Mouse (Mus musculus): ENCODE data around the gene Gfpt1. TPM values are rescaled to one million over a fixed set of nuclear protein-coding genes. Genes with fewer than 3 reads are reported as not detected.

Gfpt1 gene
- total and polyA plus RNA-seq, 2 experiments from 2014 or later: 6.7 to 10.0 TPM

DNA sequence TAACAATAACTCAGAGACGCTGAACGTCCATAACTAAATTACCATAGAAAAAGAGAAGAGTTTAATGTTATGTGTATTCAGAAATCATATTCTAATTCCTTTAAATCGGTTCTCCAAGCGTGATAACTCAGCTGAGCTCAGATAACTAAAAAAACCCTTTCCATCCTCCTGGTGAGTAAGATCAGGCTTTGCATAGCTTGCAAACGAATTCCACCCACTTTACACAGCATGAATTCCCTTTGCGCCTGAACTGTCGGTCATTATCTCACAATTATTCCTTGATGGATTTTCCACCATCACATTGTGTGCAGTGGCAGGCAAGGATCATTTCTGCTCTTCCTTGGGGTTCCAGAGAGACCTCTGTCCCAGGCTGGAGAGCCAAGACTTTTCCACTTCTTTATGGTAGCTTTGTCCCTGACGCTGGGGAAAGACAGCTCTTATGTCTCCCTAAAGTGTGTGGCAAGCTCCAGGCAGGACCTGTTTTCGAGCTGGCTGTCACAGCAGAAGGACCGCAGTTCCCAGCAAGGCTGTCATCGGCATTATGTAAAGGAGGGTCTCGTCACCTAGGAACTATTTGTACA is 91.4 kb downstream of the Gfpt1 start:
- no peaks in the 10 kb centered on the region for H3K36me3 ChIP-seq (replicated peaks; ENCODE audit: control insufficient read depth, insufficient read depth, low read length)
- H3K9me3 ChIP-seq (replicated peaks; ENCODE audit: control insufficient read depth, low read length): no peaks in the 10 kb centered on the region
- TF ChIP-seq CTCF (IDR thresholded peaks at IDR 0.05; ENCODE audit: low read depth) (no peak), EP300 (IDR thresholded peaks at IDR 0.05; ENCODE audit: low read depth) (no peak)
- no peaks in the 10 kb centered on the region for H3K4me1 ChIP-seq (ENCODE audit: control insufficient read depth, insufficient read depth)
- no peaks in the 10 kb centered on the region for H3K27me3 ChIP-seq (ENCODE audit: control insufficient read depth, insufficient read depth, low read length)
- no peak overlapping the region for H3K4me3 ChIP-seq (ENCODE audit: low read depth, low read length)
- H3K4me2 ChIP-seq (ENCODE audit: low read depth, low read length): no peak overlapping the region
- no peak for ATAC-seq (ENCODE audit: insufficient read depth, low read depth)
- whole genome bisulfite sequencing: 68% methylated on average over 12 of the region's 12 CpGs
- no peak for DNase-seq (ENCODE audit: low spot score)
- H3K27ac ChIP-seq (ENCODE audit: low read depth): no peak overlapping the region
- H3K9ac ChIP-seq (replicated peaks; ENCODE audit: low read depth, low read length): no peak overlapping the region

DNA sequence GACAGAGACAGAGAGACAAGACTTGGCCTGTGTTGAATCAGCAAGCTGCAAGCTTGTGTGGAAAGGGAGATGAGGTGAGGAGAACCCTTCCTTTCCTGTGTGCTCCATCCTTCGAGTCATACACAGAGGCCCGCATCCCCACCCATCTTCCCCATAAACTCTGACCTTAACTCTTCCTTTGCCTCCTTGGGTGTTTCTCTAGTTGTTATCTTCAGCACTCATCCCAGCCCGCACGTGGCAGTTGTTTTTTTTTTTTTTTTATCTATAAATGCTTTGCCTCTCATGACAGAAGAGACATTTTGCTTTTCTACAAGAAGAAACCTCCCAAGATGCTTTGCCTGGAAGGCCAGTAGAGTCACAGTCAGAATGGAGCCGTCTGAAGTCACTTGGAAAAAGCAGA is 95.8 kb downstream of the Gfpt1 start:
- H3K4me2 ChIP-seq (ENCODE audit: low read depth, low read length): no peak overlapping the region
- no peak for ATAC-seq (ENCODE audit: insufficient read depth, low read depth)
- no peaks in the 10 kb centered on the region for H3K27me3 ChIP-seq (ENCODE audit: control insufficient read depth, insufficient read depth, low read length)
- H3K9ac ChIP-seq (replicated peaks; ENCODE audit: low read depth, low read length): no peak overlapping the region
- no peak overlapping the region for H3K27ac ChIP-seq (ENCODE audit: low read depth)
- no peaks in the 10 kb centered on the region for H3K9me3 ChIP-seq (replicated peaks; ENCODE audit: control insufficient read depth, low read length)
- WGBS: 64% methylated on average over 5 of the region's 5 CpGs
- TF ChIP-seq CTCF (IDR thresholded peaks at IDR 0.05; ENCODE audit: low read depth): no peak
- TF ChIP-seq EP300 (IDR thresholded peaks at IDR 0.05; ENCODE audit: low read depth): no peak
- H3K4me3 ChIP-seq (ENCODE audit: low read depth, low read length): no peak overlapping the region
- no peaks in the 10 kb centered on the region for H3K4me1 ChIP-seq (ENCODE audit: control insufficient read depth, insufficient read depth)
- H3K36me3 ChIP-seq (replicated peaks; ENCODE audit: control insufficient read depth, insufficient read depth, low read length): no peaks in the 10 kb centered on the region
- no peak for DNase-seq (ENCODE audit: low spot score)

DNA sequence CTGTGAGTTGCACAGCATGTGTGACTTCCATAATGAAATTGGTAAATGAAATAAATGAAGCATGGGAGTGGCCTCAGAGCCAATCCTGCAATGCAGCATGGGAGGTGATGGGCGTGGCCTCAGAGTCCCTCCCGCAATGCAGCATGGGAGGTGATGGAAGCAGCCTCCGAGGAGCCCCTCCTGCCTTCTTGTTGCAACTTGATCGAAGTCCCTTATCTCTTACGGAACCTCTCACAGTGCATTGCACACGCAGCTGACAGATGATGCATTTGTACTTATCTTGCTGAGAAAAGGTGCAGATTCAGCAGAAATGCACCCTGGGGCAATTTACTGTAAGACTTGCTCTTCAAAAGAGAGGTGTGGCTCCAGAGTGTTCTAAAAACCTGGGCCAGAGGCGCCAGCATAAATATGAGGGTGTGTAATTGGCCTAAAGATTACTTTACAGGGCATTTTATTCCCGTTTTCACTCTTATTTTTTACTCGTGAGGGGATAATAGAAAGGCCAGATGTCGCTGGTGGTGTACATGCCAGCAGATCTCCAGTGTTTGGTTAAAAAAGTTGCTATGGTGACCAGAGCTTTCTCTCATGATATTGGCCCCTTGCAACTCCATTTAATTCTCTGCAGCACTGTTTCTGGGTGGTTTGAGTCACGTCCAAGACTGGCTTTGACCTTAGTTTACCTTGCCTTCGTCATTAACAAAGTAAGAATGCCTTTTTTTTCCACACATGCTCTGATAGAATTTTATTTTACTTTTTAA is 97.3 kb downstream of the Gfpt1 start:
- no peaks in the 10 kb centered on the region for H3K27me3 ChIP-seq (ENCODE audit: control insufficient read depth, insufficient read depth, low read length)
- no peaks in the 10 kb centered on the region for H3K9me3 ChIP-seq (replicated peaks; ENCODE audit: control insufficient read depth, low read length)
- H3K4me2 ChIP-seq (ENCODE audit: low read depth, low read length): no peak overlapping the region
- no peaks in the 10 kb centered on the region for H3K4me1 ChIP-seq (ENCODE audit: control insufficient read depth, insufficient read depth)
- H3K36me3 ChIP-seq (replicated peaks; ENCODE audit: control insufficient read depth, insufficient read depth, low read length): no peaks in the 10 kb centered on the region
- no peak for ATAC-seq (ENCODE audit: insufficient read depth, low read depth)
- WGBS: 66% methylated on average over 12 of the region's 12 CpGs
- H3K27ac ChIP-seq (ENCODE audit: low read depth): no peak overlapping the region
- DNase-seq (ENCODE audit: low spot score): no peak
- H3K4me3 ChIP-seq (ENCODE audit: low read depth, low read length): no peak overlapping the region
- no peak overlapping the region for H3K9ac ChIP-seq (replicated peaks; ENCODE audit: low read depth, low read length)
- no peak for TF ChIP-seq CTCF (IDR thresholded peaks at IDR 0.05; ENCODE audit: low read depth)
- TF ChIP-seq EP300 (IDR thresholded peaks at IDR 0.05; ENCODE audit: low read depth): no peak

Other genes starting within 250 kb of the Gfpt1 start
- 23.7 and 26.7 TPM in 2 replicates for gene Anxa4, start 249.3 kb upstream of the Gfpt1 start, total RNA-seq (2014; rRNA removed; ENCODE audit: low replicate concordance)
- gene Anxa4, start 249.3 kb upstream of the Gfpt1 start, polyA plus RNA-seq (2015; fragmentation: Nextera tagmentation; extraction: Ambion mirVana): 25.3 and 26.1 TPM in 2 replicates
- gene Aak1, start 193.3 kb upstream of the Gfpt1 start, total RNA-seq (2014; rRNA removed; ENCODE audit: low replicate concordance): 24.9 and 46.7 TPM in 2 replicates
- gene Aak1, start 193.3 kb upstream of the Gfpt1 start, polyA plus RNA-seq (2015; fragmentation: Nextera tagmentation; extraction: Ambion mirVana): 9.2 and 10.0 TPM in 2 replicates
- 195 and 349 TPM in 2 replicates for gene Nfu1, start 33.6 kb upstream of the Gfpt1 start, total RNA-seq (2014; rRNA removed; ENCODE audit: low replicate concordance)
- gene Nfu1, start 33.6 kb upstream of the Gfpt1 start, polyA plus RNA-seq (2015; fragmentation: Nextera tagmentation; extraction: Ambion mirVana): 147 and 157 TPM in 2 replicates
- not detected in 2 replicates for gene D6Ertd527e, start 61.9 kb downstream of the Gfpt1 start, total RNA-seq (2014; rRNA removed; ENCODE audit: low replicate concordance)
- gene D6Ertd527e, start 61.9 kb downstream of the Gfpt1 start, polyA plus RNA-seq (2015; fragmentation: Nextera tagmentation; extraction: Ambion mirVana): 0.08 TPM in 1 of 2 replicates, not detected in the other

Measured in heart, postnatal 0 days (tissue).